Mouse (Mus musculus) layer of hippocampus, adult 9-10 months (tissue): ENCODE measurements around the gene Gm4553.
"Not testable (repeated sequence)": the region's sequence is repeated elsewhere in the genome, so short reads cannot be mapped to it uniquely, and the experiment has no call there.

Experiments
- DNase-seq: peaks from one replicate; pipeline ENCODE4 v3.0.0; 2022; ENCODE audit warnings: low spot score

Gm4553 gene

GRCm38 (mm10) chr7:142134206-142134995 is 31.1 kb downstream of the Gm4553 start:
- no peak for DNase-seq

GRCm38 (mm10) chr7:142128843-142129242 is 36.7 kb downstream of the Gm4553 start:
- DNase-seq: no peak

GRCm38 (mm10) chr7:142120629-142121028 is 44.9 kb downstream of the Gm4553 start, which contains the start of gene Gm45618:
Gene Gm45618, minus strand, starts transcription at chr7:142120729.
- DNase-seq: not testable (repeated sequence)

- no peak for DNase-seq
Measured at GRCm38 (mm10) chr7:142119632-142120031, 45.9 kb downstream of the Gm4553 start.
